Mouse (Mus musculus) myocyte (in vitro differentiated cells): ENCODE data around the gene Ttll12. TPM values are rescaled to one million over a fixed set of nuclear protein-coding genes. Genes with fewer than 3 reads are reported as not detected.

Source experiments
- H3K27me3 ChIP-seq: one replicate; pipeline ENCODE4 v1.6.1; 2011; ENCODE audit not compliant: control insufficient read depth, insufficient read depth, insufficient read length
- H3K36me3 ChIP-seq: one replicate; pipeline ENCODE4 v1.6.1; 2011; ENCODE audit not compliant: control insufficient read depth, insufficient read depth
- H3K4me2 ChIP-seq: one replicate; pipeline ENCODE4 v1.6.1; 2011; ENCODE audit warnings: low read depth, control low read depth
- H3K4me3 ChIP-seq: one replicate; pipeline ENCODE4 v1.5.1; 2011; ENCODE audit warnings: mild to moderate bottlenecking, control low read depth, moderate library complexity
- H3K79me2 ChIP-seq: one replicate; pipeline ENCODE4 v1.6.1; 2011; ENCODE audit not compliant: control insufficient read depth, insufficient read depth
- H3ac ChIP-seq: one replicate; pipeline ENCODE4 v1.6.1; 2011; ENCODE audit not compliant: control insufficient read depth, insufficient read length
- CEBPB ChIP-seq: IDR thresholded peaks from 2 replicates; pipeline ENCODE4 v1.6.1; 2011; ENCODE audit warnings: mild to moderate bottlenecking, moderate library complexity; ENCODE audit not compliant: poor library complexity, insufficient read depth, severe bottlenecking
- E2F4 ChIP-seq: IDR thresholded peaks from one replicate; pipeline ENCODE4 v1.6.1; 2011; ENCODE audit warnings: mild to moderate bottlenecking, control low read depth, moderate library complexity; ENCODE audit not compliant: insufficient read depth
- MAX ChIP-seq: IDR thresholded peaks from one replicate; pipeline ENCODE4 v1.6.1; 2011; ENCODE audit warnings: low read depth, mild to moderate bottlenecking, control low read depth
- MYOD1 ChIP-seq, 3 experiments: IDR thresholded peaks; one replicate each; pipeline ENCODE4 v1.6.1; 2011; ENCODE audit warnings: control low read depth in 2 of 3, low read depth in 2 of 3, mild to moderate bottlenecking in 2 of 3, moderate library complexity in 1 of 3; ENCODE audit not compliant: insufficient read length in 2 of 3, control insufficient read depth in 1 of 3
- MYOG ChIP-seq, 3 experiments: IDR thresholded peaks; one replicate each; pipeline ENCODE4 v1.6.1; 2011; ENCODE audit warnings: control low read depth in 2 of 3, low read depth in 2 of 3, mild to moderate bottlenecking in 2 of 3; ENCODE audit not compliant: insufficient read length in 2 of 3, control insufficient read depth in 1 of 3, insufficient read depth in 1 of 3
- POLR2A ChIP-seq: IDR thresholded peaks from one replicate; pipeline ENCODE4 v1.6.1; 2011; ENCODE audit warnings: low read depth, mild to moderate bottlenecking, control low read depth, moderate library complexity; ENCODE audit not compliant: insufficient read length
- POLR2AphosphoS2 ChIP-seq: IDR thresholded peaks from one replicate; pipeline ENCODE4 v1.6.1; 2011; ENCODE audit warnings: low read depth, control low read depth; ENCODE audit not compliant: insufficient read length
- REST ChIP-seq: IDR thresholded peaks from one replicate; pipeline ENCODE4 v1.6.1; 2011; ENCODE audit warnings: mild to moderate bottlenecking, control low read depth, moderate library complexity; ENCODE audit not compliant: insufficient read depth, insufficient read length
- SRF ChIP-seq: IDR thresholded peaks from one replicate; pipeline ENCODE4 v1.6.1; 2011; ENCODE audit warnings: low read depth; ENCODE audit not compliant: control insufficient read depth, insufficient read length
- TCF12 ChIP-seq: IDR thresholded peaks from one replicate; pipeline ENCODE4 v1.6.1; 2011; ENCODE audit warnings: mild to moderate bottlenecking, control low read depth; ENCODE audit not compliant: poor library complexity, insufficient read depth, severe bottlenecking
- TCF3 ChIP-seq: IDR thresholded peaks from one replicate; pipeline ENCODE4 v1.6.1; 2011; ENCODE audit warnings: low read depth, control low read depth; ENCODE audit not compliant: insufficient read length
- USF1 ChIP-seq: IDR thresholded peaks from one replicate; pipeline ENCODE4 v1.6.1; 2011; ENCODE audit warnings: low read depth, mild to moderate bottlenecking, control low read depth, moderate library complexity
- polyA plus RNA-seq: library from polyadenylated mRNA; unstranded; fragments of >200 nt; fragmentation: generic; extraction: Trizol; gene quantifications from one replicate; pipeline ENCODE4 v1.2.1, GENCODE M21; 2012; ENCODE audit warnings: missing spikeins

The Ttll12 gene
- polyA plus RNA-seq, 1 experiment, result 69.6 TPM

GRCm38 (mm10) chr15:83575543-83575942 lies 19.4 kb downstream of the Ttll12 start:
- H3K79me2 ChIP-seq, result peaks cover 4% of the 10 kb centered on the region
- TF ChIP-seq MYOD1 (IDR thresholded peaks at IDR 0.05; ENCODE audit: control insufficient read depth in 1 of 3, insufficient read length in 2 of 3, low read depth in 2 of 3) (peak in 1 of 3 experiments; percentile 64), MYOG (IDR thresholded peaks at IDR 0.05; ENCODE audit: control insufficient read depth in 1 of 3, insufficient read depth in 1 of 3, insufficient read length in 2 of 3, low read depth in 2 of 3) (peak in 2 of 3 experiments; percentile 54 to 72), POLR2AphosphoS2 (peak; percentile 40), E2F4 (no peak)
- H3ac ChIP-seq, result no peak overlapping the region
- no peak overlapping the region for H3K4me3 ChIP-seq
- H3K4me2 ChIP-seq, result peak overlapping the region; percentile 47
- H3K27me3 ChIP-seq, result no peaks in the 10 kb centered on the region
- peaks cover 25% of the 10 kb centered on the region for H3K36me3 ChIP-seq

- Histone ChIP-seq H3K4me2 (peak overlapping the region; percentile 47), H3K79me2 (peaks cover 11% of the 10 kb centered on the region), H3K4me3 (no peak overlapping the region), H3ac (no peak overlapping the region), H3K27me3 (no peaks in the 10 kb centered on the region), H3K36me3 (peaks cover 25% of the 10 kb centered on the region)
- no peak for TF ChIP-seq E2F4
- TF ChIP-seq MYOG (IDR thresholded peaks at IDR 0.05; ENCODE audit: control insufficient read depth in 1 of 3, insufficient read depth in 1 of 3, insufficient read length in 2 of 3, low read depth in 2 of 3), result peak; percentile 75 to 98 (median 94)
- TF ChIP-seq SRF, result no peak
- TF ChIP-seq CEBPB, result no peak
- TF ChIP-seq USF1, result peak; percentile 73
- TF ChIP-seq TCF12, result peak; percentile 86
- TF ChIP-seq POLR2A, result peak; percentile 26
- no peak for TF ChIP-seq REST
- peak; percentile 70 for TF ChIP-seq TCF3
- peak; percentile 68 to 95 (median 92) for TF ChIP-seq MYOD1 (IDR thresholded peaks at IDR 0.05; ENCODE audit: control insufficient read depth in 1 of 3, insufficient read length in 2 of 3, low read depth in 2 of 3)
- peak; percentile 76 for TF ChIP-seq POLR2AphosphoS2
- peak; percentile 4 for TF ChIP-seq MAX
Observed at GRCm38 (mm10) chr15:83574731-83575351, 20.1 kb downstream of the Ttll12 start.

GRCm38 (mm10) chr15:83573606-83574005 lies 21.4 kb downstream of the Ttll12 start:
- H3K4me3 ChIP-seq, result no peak overlapping the region
- H3K79me2 ChIP-seq, result peaks cover 23% of the 10 kb centered on the region
- H3ac ChIP-seq, result no peak overlapping the region
- H3K4me2 ChIP-seq, result no peak overlapping the region
- peaks cover 25% of the 10 kb centered on the region for H3K36me3 ChIP-seq
- no peaks in the 10 kb centered on the region for H3K27me3 ChIP-seq
- TF ChIP-seq MYOD1 (IDR thresholded peaks at IDR 0.05; ENCODE audit: control insufficient read depth in 1 of 3, insufficient read length in 2 of 3, low read depth in 2 of 3), result no peak
- no peak for TF ChIP-seq TCF3
- no peak for TF ChIP-seq MAX
- TF ChIP-seq CEBPB, result no peak
- TF ChIP-seq REST, result no peak
- no peak for TF ChIP-seq USF1
- TF ChIP-seq SRF, result no peak
- no peak for TF ChIP-seq MYOG (IDR thresholded peaks at IDR 0.05; ENCODE audit: control insufficient read depth in 1 of 3, insufficient read depth in 1 of 3, insufficient read length in 2 of 3, low read depth in 2 of 3)
- no peak for TF ChIP-seq E2F4
- TF ChIP-seq TCF12, result no peak
- no peak for TF ChIP-seq POLR2A
- TF ChIP-seq POLR2AphosphoS2, result no peak

GRCm38 (mm10) chr15:83572132-83572531 lies 22.8 kb downstream of the Ttll12 start:
- peaks cover 38% of the 10 kb centered on the region for H3K79me2 ChIP-seq
- peak overlapping the region; percentile 66 for H3K4me2 ChIP-seq
- TF ChIP-seq MYOD1 (IDR thresholded peaks at IDR 0.05; ENCODE audit: control insufficient read depth in 1 of 3, insufficient read length in 2 of 3, low read depth in 2 of 3), result peak; percentile 22 to 90 (median 72)
- TF ChIP-seq REST, result no peak
- peak; percentile 59 to 90 (median 61) for TF ChIP-seq MYOG (IDR thresholded peaks at IDR 0.05; ENCODE audit: control insufficient read depth in 1 of 3, insufficient read depth in 1 of 3, insufficient read length in 2 of 3, low read depth in 2 of 3)
- TF ChIP-seq USF1, result no peak
- TF ChIP-seq TCF3, result peak; percentile 9
- peak; percentile 70 for TF ChIP-seq TCF12
- H3K27me3 ChIP-seq, result no peaks in the 10 kb centered on the region
- H3K4me3 ChIP-seq, result no peak overlapping the region
- no peak overlapping the region for H3ac ChIP-seq
- peaks cover 15% of the 10 kb centered on the region for H3K36me3 ChIP-seq

GRCm38 (mm10) chr15:83571636-83572035 lies 23.3 kb downstream of the Ttll12 start:
- TF ChIP-seq MYOG (IDR thresholded peaks at IDR 0.05; ENCODE audit: control insufficient read depth in 1 of 3, insufficient read depth in 1 of 3, insufficient read length in 2 of 3, low read depth in 2 of 3) (peak; percentile 97 to 99 (median 97)), MAX (no peak), MYOD1 (IDR thresholded peaks at IDR 0.05; ENCODE audit: control insufficient read depth in 1 of 3, insufficient read length in 2 of 3, low read depth in 2 of 3) (peak; percentile 90 to 99 (median 94)), CEBPB (peak; percentile 75), USF1 (no peak), POLR2AphosphoS2 (no peak), REST (no peak), SRF (peak; percentile 32), E2F4 (no peak), TCF3 (peak; percentile 93), POLR2A (peak; percentile 20), TCF12 (peak; percentile 94)
- Histone ChIP-seq H3K36me3 (peaks cover 13% of the 10 kb centered on the region), H3ac (no peak overlapping the region)

More at GRCm38 (mm10) chr15:83571636-83572035, 23.3 kb downstream of the Ttll12 start:
- Histone ChIP-seq H3K27me3 (no peaks in the 10 kb centered on the region), H3K4me3 (no peak overlapping the region), H3K79me2 (peaks cover 43% of the 10 kb centered on the region), H3K4me2 (peak overlapping the region; percentile 66)
